Mouse (Mus musculus): ENCODE data around the gene Tacr2.

The Tacr2 gene

DNA sequence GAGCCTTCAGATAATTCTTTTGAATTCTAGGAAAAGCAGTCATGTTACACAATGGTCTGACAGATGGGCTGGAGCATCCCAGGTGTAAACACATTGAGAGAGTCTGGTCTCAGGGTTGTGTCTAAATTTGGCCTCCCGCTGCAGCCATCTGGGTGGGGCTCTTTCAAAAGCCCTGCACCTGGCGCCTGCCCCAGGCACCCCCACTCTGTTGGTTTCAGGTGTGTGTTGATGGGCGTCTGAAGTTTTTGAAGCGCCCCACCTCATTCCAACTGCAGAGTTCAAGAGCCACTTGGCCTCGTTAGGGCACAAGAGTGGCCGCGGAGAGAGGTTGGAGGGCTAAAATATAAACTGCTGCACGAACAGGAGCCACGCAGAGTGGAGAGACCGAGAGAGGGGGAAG is 9.9 kb upstream of the Tacr2 start:
- no peak for DNase-seq

DNA sequence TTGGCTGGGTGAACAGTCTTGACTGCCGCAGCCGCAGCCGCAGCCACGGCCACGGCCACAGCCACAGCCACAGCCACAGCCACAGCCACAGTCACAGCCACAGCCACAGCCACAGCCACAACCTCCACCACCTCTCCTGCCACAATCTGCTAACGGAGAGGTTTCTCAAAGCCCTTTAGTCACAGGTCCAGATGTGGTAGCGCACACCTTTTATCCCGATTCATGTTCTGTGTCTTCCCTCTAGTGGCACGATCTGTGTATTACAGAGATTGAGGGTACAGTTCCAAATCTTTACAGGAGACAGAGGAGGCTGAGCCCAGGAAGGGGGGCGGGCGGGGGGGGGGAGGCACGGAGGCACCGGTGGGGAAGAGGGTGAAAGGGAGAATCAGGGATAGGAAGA is 9.3 kb upstream of the Tacr2 start:
- peak; percentile 61 for DNase-seq

DNA sequence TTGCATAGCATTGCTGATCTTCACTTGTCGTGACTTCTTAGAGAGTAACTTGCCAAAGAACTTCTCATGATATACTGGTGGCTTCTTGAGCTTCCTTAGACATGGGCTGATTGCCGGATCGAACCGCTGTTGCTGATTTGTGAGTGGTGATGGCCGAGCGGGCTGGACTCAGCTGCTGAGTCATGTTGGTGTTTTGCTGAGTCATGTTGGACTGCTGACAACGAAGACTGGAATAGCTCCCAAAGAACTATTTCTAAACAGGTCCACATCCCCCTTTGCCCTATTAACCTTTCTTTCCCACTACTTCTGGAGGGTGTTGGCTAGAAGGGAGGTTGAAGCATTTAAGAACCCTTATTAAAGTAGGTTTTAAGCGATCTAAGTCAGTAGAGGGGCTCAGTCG is 8.2 kb upstream of the Tacr2 start:
- no peak for DNase-seq

DNA sequence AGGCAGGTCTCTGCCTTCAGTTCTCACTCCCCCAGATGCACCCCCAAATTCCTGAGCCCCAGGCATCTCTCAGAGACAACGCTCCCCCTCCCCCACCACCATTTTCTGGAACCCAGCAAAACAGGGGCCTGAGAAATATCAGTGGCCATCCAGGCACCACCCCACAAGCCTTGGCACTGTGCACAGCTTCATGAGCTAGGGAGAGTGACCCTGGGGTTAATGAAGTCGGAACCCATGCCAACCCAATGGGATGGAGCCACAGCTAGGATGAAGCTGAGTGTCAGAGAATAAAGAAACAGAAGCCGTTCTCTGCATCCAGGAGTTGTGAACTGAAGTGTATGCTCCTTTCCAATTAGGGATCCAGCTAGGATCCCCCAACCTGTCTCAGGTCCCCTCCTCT is 5.1 kb upstream of the Tacr2 start:
- DNase-seq: no peak

DNA sequence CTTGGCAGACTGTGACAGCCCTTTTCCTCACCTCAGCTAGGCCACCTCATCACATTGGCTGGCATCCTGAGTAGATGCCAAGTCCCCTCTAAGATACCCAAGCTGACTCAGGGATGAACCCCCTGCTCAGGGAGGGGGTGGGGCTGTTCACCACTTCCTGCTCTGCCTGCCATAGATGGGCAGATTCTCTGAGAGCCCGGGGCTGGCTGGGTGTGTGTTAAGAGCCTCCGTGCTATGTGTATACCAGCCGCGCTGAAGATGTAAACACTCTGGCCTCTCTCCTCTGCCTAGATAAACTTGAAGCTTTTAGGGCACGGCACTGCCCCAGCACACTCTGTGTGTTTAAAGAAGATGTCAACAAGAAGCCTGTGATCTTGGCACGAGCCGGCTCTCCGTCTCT is 4.4 kb upstream of the Tacr2 start:
- no peak for DNase-seq

DNA sequence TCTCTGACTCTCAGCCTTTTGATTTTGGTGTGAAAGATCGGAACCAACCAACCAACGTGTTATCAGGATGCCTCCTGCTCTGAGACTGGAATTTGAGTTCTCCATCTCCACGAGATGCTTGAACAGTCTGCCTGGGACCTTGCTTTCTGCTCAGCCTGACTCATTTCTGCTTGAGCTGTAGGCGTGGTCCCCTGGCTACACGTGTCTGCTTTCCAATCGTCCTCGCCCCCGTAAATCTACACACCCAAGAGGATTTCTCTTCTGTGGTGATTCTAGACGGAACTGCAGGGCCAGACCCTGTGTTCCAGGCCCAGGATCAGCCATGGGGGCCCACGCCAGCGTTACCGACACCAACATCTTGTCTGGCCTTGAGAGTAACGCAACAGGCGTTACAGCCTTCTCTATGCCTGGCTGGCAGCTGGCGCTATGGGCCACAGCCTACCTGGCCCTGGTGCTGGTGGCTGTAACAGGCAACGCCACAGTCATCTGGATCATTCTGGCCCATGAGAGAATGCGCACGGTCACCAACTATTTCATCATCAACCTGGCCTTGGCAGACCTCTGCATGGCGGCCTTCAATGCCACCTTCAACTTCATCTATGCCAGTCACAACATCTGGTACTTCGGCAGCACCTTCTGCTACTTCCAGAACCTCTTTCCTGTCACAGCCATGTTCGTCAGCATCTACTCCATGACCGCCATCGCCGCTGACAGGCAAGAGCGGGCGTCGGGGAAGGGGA is 428 bp downstream of the Tacr2 start:
- DNase-seq: no peak

DNA sequence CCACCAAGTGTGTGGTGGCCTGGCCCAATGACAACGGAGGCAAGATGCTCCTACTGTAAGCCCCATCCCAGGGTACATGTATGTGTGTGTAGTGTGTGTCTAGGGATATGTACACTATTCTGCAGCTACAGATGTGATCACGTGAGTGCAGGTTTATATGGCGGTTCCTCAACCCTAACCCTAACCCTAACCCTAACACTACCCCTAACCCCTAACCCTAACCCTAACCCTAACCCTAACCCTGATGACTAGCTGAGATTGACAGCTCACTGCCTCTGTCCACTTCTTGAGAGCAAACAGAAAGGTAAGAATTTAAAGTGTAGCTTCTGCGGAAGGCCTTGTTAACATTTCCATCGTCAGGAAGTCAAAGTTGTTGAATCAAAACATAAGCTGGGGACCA is 6.1 kb downstream of the Tacr2 start:
- DNase-seq: no peak

DNA sequence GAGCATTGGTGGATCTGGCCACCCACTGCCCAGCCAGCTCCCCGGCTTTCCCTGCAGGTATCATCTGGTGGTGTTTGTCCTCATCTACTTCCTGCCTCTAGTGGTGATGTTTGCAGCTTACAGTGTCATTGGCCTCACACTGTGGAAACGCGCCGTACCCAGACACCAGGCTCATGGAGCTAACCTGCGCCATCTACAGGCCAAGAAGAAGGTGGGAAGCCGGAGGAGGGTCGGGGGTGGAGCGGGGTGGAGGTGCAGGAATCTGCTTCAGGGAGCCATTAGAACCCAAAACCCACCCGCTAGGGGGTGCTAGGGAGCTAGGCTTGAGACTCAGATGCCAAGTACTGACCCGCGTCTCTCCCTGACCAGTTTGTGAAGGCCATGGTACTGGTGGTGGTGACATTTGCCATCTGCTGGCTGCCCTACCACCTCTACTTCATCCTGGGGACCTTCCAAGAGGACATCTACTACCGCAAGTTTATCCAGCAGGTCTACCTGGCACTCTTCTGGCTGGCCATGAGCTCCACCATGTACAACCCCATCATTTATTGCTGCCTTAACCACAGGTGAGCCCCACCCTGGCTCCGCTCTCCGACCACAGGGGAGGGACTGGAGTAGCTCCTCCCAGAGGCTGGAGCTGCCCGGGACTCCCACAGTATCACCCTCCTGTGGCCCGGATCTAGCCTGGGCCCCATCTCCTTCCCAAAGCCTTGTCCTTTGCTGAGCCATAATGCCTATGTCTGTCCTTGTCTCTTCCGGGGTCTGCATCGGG is 9.1 kb downstream of the Tacr2 start:
- DNase-seq: peak; percentile 68

DNA sequence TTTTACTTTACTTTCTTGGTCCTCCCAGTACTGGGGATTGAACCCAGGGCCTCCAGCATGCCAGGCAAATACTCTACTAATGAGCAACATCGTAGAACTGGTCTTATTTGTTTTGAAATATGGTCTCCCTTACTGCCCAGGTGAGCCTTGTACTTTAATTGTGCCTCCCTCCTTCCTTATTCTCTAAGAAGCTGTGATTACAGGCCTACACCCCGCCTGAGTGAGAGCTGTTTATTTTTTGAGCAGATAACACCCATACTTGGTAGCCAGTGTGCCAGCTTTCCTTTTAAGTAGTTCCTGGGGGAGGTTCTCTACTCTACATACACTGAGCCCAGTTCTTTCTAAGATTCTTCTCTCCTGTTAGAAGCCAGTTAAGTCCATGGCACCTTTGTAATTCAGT is 12.1 kb downstream of the Tacr2 start:
- no peak for DNase-seq

DNA sequence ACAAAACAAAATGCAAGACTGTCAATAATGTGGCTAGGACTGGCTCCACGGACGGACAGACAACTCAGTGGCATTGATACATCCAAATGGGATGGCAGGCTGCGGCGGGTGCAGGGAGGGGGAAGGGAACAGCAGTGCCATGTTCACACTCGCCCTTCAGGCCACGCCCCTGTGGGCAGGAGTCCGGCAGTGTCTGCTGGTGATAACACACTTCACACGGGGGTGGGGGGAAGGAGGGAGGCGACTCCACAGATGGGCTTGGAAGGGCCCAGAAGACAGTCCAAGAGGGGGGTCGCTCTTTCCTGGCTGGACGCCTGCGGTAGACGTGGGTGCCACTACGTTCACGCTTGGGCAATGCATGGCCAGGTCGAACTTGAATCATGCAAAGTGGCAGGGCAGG is 17.0 kb downstream of the Tacr2 start:
- no peak for DNase-seq

DNA sequence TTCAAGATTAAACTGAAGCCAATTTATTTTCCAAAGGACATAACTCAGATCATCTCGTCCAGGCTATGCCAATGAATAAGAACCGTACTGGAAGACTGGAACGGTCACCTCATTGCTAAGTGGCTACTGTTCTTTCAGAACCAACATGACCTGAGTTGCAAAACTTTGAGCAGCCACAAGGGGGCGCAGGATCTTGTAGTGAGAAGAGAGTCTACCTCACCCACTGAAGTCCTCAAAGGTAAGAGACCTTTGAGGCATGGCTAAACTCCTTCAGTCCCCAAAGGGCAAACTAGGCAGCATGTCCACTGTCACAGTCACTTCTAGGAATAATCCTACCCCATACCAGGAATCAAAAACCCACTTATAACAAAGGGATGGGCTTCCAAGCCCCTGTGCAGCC is 23.0 kb downstream of the Tacr2 start:
- peak; percentile 91 for DNase-seq

DNA sequence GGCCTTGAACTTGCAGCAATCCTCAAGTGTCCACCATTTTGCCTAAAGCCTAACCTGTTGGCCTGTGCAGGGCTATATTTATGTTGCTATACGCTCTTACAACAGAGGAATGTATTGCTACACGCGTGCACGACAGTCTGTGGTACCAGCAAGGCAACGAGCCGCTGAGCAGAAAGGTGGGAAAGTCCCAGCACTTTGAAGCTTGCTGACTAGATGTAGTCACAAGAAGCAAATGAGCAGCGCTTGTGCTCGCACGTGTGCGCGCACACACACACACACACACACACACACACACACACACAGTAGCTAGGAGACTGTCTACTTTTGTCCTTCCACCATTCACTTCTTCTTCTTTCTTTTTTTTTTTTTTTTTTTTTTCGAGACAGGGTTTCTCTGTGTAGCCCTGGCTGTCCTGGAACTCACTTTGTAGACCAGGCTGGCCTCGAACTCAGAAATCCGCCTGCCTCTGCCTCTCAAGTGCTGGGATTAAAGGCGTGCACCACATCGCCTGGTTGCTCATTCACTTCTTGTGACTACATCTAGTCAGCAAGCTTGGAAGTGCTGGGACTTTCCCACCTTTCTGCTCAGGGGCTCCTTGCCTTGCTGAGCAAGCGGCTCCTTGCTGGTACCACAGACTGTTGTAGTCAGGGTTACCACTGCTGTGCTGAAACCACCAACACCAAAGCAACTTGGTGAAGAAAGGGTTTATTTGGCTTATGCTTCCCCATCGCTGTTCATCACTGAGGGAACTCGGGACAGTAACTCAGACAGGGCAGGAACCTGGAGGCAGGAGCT is 25.5 kb downstream of the Tacr2 start:
- no peak for DNase-seq

DNA sequence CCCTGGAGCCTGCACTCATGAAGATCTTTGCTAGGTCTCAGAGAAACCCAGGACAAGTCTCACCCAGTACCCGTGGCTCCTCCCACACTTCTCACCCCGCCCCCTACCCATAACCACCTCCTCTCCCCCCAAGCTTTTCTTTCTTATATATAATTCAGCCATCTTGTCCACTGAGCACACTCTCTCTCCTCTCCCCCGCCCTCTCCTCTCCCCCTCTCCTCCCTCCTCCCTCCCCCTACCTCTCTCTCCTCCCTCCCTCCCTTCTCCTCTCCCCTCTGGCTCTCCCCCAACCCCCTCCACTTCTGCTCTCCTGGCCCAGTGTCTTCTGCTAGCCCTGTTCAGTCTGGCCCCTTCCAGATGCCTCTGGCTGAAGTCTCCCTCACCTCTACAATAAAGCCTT is 26.8 kb downstream of the Tacr2 start:
- DNase-seq: no peak

DNA sequence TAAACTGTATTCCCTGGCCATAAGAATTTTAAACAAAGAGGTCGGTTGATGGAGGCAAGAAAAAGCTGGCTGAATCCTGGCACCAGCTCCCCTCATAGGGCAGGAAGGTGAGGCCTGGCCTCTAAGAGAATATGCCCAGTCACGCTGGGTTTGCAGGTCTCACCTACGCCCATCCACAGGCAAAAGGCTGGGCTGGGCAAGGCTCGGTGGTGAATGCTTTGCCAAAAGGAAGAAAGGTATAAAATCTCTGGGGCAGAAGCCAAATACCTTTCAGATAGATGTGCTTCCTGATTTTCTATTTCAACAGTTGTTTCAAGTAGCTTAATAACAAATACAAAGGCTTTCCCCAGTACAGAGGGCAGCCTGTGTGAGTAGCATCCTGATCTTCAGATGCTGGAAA is 27.4 kb downstream of the Tacr2 start:
- DNase-seq: no peak

DNA sequence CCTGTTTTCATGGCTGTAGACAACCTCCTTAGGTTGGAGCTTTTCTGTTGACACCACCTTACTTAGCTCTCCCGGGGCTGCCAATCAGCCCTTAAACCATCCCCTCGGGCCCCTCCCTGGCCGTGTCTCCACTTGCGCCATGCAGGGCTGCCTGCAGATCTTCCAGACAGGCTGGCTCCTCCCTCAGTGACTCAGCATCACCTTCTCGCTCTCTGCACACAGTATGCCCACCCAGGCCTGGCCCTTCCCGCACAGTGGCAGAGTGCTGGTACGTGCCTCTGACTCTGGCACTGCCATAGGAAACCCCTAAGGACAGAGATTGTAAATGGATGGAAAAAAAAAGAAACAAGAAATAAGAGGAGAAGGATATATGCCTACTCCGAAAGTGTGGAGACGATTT is 30.5 kb downstream of the Tacr2 start:
- no peak for DNase-seq

DNA sequence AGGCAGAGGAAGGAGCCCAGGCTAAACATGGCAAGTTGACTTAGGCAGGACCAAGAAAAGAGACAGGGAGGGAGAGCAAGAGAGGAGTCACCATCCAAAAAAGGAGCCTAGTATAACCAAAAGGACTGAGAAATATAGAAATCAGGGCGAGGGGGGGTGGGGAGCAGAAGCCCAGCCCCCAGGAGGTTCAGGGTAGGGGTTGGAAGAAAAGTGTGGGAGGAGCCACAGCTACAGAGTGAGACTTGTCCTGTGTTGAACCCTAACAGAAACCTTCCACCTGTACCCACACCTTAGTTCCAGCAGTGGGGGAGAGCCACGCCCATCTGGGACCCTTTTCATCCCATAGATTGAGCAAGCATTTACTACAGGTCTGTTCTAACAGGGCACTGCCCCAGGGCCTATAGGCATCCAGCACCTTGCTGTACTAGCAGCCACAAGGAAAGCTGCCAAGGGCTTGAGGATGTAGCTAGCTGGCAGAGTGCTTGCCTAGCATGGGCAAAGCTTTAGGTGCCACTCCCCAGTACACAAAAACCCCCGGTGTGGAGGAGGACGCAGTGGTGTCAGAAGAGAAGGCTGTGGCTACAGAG is 31.1 kb downstream of the Tacr2 start:
- DNase-seq: no peak

DNA sequence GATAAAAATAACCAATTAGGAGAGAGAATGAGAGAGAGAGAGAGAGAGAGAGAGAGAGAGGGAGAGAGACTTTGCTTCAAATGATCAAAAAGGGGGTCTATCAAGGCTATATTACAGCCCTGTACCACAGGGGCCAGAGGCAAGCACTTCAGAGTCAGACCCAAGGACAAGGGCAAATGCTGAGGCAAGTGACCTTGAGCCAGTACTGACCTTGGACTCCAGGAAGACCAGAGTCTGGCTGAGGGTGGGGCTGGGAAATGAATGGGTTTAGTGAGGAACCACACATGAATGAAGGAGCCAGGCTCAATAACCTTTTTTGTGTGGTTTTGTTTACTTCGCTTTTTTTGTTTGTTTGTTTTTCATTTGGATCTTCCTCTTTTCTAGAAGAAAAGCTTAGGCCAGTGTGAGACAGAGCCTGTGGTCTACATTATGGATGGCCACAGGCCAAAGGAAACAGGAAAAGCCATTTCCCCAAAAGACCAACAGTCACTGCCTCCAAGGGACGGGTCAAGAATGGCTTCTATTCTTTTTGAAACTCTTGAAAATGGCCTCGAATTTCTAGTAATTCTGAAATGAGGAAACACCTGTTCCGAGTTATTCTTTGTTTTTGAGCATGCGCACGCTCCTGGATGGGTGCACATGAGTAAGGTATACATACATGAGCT is 35.4 kb downstream of the Tacr2 start:
- no peak for DNase-seq

DNA sequence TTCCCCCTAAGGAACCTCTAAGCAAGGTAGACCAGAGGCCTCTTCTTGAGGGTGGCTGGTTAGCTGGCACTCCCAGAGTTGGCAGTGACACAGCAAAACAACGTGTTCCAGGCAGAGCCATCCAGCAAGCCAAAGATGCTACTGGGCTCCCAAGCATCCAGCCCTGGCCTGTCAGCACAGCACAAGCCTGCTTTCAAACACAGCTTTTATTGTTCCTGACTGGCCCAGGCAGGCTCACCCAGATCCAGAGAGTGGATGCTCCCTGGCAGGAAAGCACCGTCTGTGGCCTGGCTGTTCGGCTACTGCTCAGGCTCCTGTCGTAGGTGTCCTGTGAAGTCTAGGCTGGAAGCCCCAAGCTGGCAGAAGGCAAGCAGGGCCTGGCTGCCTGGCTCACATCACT is 41.9 kb downstream of the Tacr2 start:
- peak; percentile 62 for DNase-seq

DNA sequence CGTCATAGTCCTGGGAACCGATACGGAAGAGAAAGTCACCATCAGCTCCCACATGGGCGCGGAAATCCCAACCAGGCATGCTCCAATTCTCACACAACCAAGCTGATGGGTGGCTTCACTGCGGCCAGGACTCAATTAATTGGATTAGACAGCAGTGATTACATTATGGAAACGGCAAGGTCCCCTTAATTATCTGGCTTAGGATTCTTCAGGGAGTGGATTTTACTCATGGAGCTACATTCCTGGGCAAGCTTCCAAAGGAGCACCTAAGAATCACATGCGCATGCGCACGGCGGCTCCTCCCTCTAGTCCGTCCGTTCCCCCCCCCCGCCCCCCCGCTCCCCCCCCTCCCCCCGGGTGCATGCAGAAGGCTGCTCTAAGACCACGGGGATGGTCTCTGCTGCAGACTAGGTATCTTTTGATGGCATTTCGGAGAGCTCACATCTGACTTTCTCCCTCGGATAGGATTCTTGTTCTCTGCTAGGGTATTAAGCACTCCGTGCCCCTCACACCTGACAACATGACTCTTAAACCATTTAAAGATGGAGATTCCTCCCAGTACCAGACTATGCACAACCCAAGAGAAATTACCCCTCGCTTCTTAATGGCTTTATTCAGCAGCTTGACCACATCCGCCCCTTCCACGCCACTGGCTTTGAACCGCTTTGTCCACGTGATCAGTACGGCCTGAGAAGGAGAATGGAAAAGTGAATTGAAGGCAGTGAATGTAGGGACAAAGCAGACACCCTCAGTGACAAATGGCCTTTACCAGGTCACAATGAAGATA is 44.0 kb downstream of the Tacr2 start:
- no peak for DNase-seq

DNA sequence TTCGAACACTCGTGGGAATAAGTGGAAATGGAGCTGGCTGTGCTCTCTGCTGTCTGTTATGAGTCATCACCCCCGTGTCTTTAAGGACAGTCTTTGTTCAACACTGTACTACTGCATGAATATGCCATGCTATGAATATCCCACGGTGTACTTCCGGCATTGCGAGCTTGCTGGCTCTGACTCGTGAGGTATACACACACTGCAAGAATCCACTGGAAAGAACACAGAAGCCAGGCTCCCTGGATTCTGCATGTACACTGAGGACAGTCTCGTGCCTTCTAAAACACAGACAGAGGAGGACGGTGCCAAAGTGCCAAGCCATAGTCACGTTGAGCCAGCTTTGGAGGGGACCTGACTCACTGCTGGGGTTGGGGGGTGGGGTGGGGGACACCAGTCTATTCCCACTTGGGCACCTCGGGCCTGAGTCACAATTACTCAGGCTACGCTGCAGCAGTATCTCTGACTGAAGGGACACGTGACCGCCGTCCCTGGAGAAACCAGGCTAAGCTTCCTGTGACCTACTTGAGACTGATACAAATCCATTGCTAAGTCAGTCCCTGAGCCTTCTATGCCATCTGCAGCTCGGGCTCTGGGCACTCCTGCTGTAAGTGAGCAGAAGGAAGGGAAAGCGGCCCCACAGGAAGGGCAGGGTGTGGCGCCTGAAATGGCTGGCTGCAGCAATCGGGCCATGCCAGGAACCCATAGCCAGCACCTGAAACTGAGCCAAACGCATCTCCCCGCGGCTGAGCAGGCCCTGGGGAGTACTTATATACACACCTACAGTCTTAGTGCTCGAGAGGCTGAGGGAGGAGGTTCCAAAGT is 48.0 kb downstream of the Tacr2 start:
- DNase-seq: peak; percentile 83

DNA sequence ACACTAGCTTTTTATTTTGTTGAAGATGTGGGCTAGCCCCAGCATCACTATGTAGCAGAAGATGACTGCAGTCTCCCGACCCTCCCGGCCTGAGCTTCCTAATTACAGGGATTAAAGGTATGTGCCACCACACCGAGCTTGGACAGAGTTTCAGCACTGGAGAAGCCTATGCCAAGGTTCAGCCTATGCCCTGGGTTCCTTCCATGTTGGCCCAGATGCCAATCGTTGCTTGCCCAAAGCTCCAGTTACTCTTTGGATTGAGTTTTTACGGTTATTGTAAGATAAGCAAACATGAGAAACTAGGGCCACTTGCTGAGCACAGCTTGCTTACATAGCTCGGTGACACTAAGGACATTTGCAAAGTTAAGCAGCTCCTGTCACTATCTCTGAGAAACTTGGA is 52.9 kb downstream of the Tacr2 start:
- no peak for DNase-seq
